Comparison of ENCODE assay signal across 8 mouse cellular contexts in genomic region chr5:149184844-149185186, GRCm38 (mm10). TPM values are rescaled to one million over a fixed set of nuclear protein-coding genes. Genes with fewer than 3 reads are reported as not detected.
A peak's percentile ranks its signal among the peaks of the same experiment; 100 is the strongest.
DNase-seq lines count a peak whose midpoint lies in the region; ATAC-seq and TF ChIP-seq lines count a peak whose summit lies in the region.

No protein-coding gene starts in this region.

- under 1% methylated on average over 20 of the region's 20 CpGs for WGBS in heart, embryonic 11.5 days (ENCODE audit: insufficient replicate concordance)
- 0% methylated on average over 20 of the region's 20 CpGs for WGBS in embryonic facial prominence, embryonic 11.5 days
- under 1% methylated on average over 20 of the region's 20 CpGs for WGBS in hindbrain, embryonic 12.5 days
- under 1% methylated on average over 20 of the region's 20 CpGs for WGBS in liver, adult 2 months
- WGBS in midbrain, embryonic 16.5 days, result under 1% methylated on average over 20 of the region's 20 CpGs

- H3K27me3 ChIP-seq in heart, embryonic 11.5 days (ENCODE audit: control insufficient read depth, insufficient read depth, low read length), result no peaks in the 10 kb centered on the region
- no peaks in the 10 kb centered on the region for H3K27me3 ChIP-seq in ES-Bruce4 (ENCODE audit: control insufficient read depth, insufficient read depth, low read length, poor library complexity, severe bottlenecking)
- no peaks in the 10 kb centered on the region for H3K27me3 ChIP-seq in embryonic facial prominence, embryonic 11.5 days (ENCODE audit: control insufficient read depth, insufficient read depth, low read length)
- H3K27me3 ChIP-seq in hindbrain, embryonic 12.5 days, result no peaks in the 10 kb centered on the region
- no peaks in the 10 kb centered on the region for H3K27me3 ChIP-seq in liver, adult 2 months (ENCODE audit: control insufficient read depth, insufficient read depth, low read length)
- no peaks in the 10 kb centered on the region for H3K27me3 ChIP-seq in midbrain, embryonic 16.5 days (ENCODE audit: control insufficient read depth, insufficient read depth, low read depth, low read length)

- no peak for TF ChIP-seq CTCF in ES-Bruce4 (IDR thresholded peaks at IDR 0.05; ENCODE audit: low read depth, low read length)
- no peak for TF ChIP-seq CTCF in liver, adult 2 months (IDR thresholded peaks at IDR 0.05; ENCODE audit: low read depth, low read length)

- no peak for TF ChIP-seq EP300 in ES-Bruce4 (IDR thresholded peaks at IDR 0.05; ENCODE audit: insufficient read depth, low read depth, low read length)

- peak overlapping the region; percentile 93 for H3K4me2 ChIP-seq in heart, embryonic 11.5 days
- H3K4me2 ChIP-seq in embryonic facial prominence, embryonic 11.5 days (ENCODE audit: low read depth, low read length), result peak overlapping the region; percentile 52
- H3K4me2 ChIP-seq in hindbrain, embryonic 12.5 days (replicated peaks), result peak overlapping the region; percentile 73
- H3K4me2 ChIP-seq in midbrain, embryonic 16.5 days (ENCODE audit: low read length), result peak overlapping the region; percentile 73

- peak overlapping the region; percentile 83 for H3K4me3 ChIP-seq in heart, embryonic 11.5 days (ENCODE audit: low read depth, low read length)
- H3K4me3 ChIP-seq in ES-Bruce4 (ENCODE audit: low read depth, low read length), result peak overlapping the region; percentile 91
- H3K4me3 ChIP-seq in embryonic facial prominence, embryonic 11.5 days (ENCODE audit: low read depth, low read length), result peak overlapping the region; percentile 79
- H3K4me3 ChIP-seq in hindbrain, embryonic 12.5 days, result peak overlapping the region; percentile 66
- peak overlapping the region; percentile 70 for H3K4me3 ChIP-seq in liver, adult 2 months (ENCODE audit: insufficient read depth, low read depth, low read length)
- H3K4me3 ChIP-seq in midbrain, embryonic 16.5 days (ENCODE audit: low read depth, low read length), result peak overlapping the region; percentile 45

- H3K9ac ChIP-seq in heart, embryonic 11.5 days (ENCODE audit: low read depth, low read length), result peak overlapping the region; percentile 92
- peak overlapping the region; percentile 87 for H3K9ac ChIP-seq in ES-Bruce4 (ENCODE audit: low read depth, poor library complexity, severe bottlenecking)
- H3K9ac ChIP-seq in embryonic facial prominence, embryonic 11.5 days (replicated peaks; ENCODE audit: low read length), result peak overlapping the region; percentile 84
- H3K9ac ChIP-seq in hindbrain, embryonic 12.5 days, result peak overlapping the region; percentile 80
- peak overlapping the region; percentile 61 for H3K9ac ChIP-seq in liver, adult 2 months (ENCODE audit: low read depth, low read length)
- peak overlapping the region; percentile 69 for H3K9ac ChIP-seq in midbrain, embryonic 16.5 days (ENCODE audit: low read depth, low read length)

- no peak for TF ChIP-seq POLR2A in ES-Bruce4 (IDR thresholded peaks at IDR 0.05; ENCODE audit: insufficient read depth, low read length)
- no peak for TF ChIP-seq POLR2A in liver, adult 2 months (IDR thresholded peaks at IDR 0.05; ENCODE audit: extremely low read depth, insufficient read depth, low read length)

- H3K27ac ChIP-seq in heart, embryonic 11.5 days (ENCODE audit: low read depth, low read length), result peak overlapping the region; percentile 99
- H3K27ac ChIP-seq in ES-Bruce4 (ENCODE audit: insufficient read depth, low read length), result peak overlapping the region; percentile 37
- H3K27ac ChIP-seq in embryonic facial prominence, embryonic 11.5 days (replicated peaks; ENCODE audit: low read depth, low read length), result peak overlapping the region; percentile 47
- H3K27ac ChIP-seq in hindbrain, embryonic 12.5 days, result peak overlapping the region; percentile 89
- peak overlapping the region; percentile 77 for H3K27ac ChIP-seq in liver, adult 2 months (replicated peaks; ENCODE audit: insufficient read depth, low read depth, low read length)
- H3K27ac ChIP-seq in midbrain, embryonic 16.5 days (ENCODE audit: low read length), result peak overlapping the region; percentile 85

- no peak for DNase-seq in heart, adult 11 months
- DNase-seq in embryonic facial prominence, embryonic 11.5 days (ENCODE audit: low spot score), result no peak
- peak; percentile 66 for DNase-seq in liver, adult 2 months (ENCODE audit: extremely low read depth, low read depth, low spot score)
- DNase-seq in layer of hippocampus, postnatal 10 days (ENCODE audit: low spot score in 2 of 2), result no peak

- peaks cover 9% of the 10 kb centered on the region; the same call in 1 of the 2 replicates for H3K36me3 ChIP-seq in heart, embryonic 11.5 days (ENCODE audit: control insufficient read depth, insufficient read depth, low read length)
- peaks cover 21% of the 10 kb centered on the region for H3K36me3 ChIP-seq in ES-Bruce4 (ENCODE audit: control insufficient read depth, insufficient read depth, low read length, poor library complexity, severe bottlenecking)
- no peaks in the 10 kb centered on the region; the same call in 1 of the 2 replicates for H3K36me3 ChIP-seq in embryonic facial prominence, embryonic 11.5 days (replicated peaks; ENCODE audit: control insufficient read depth, insufficient read depth, low read depth, low read length)
- H3K36me3 ChIP-seq in hindbrain, embryonic 12.5 days, result peaks cover 10% of the 10 kb centered on the region
- peaks cover 10% of the 10 kb centered on the region; the same call in 1 of the 2 replicates for H3K36me3 ChIP-seq in liver, adult 2 months (ENCODE audit: control insufficient read depth, insufficient read depth, low read length)
- peaks cover 6% of the 10 kb centered on the region for H3K36me3 ChIP-seq in midbrain, embryonic 16.5 days (ENCODE audit: control insufficient read depth, insufficient read depth, low read length)

- peak; percentile 2; the same call in 1 of the 2 replicates for ATAC-seq in heart, embryonic 11.5 days (replicated peaks; ENCODE audit: insufficient number of reproducible peaks, low FRiP score, low TSS enrichment)
- ATAC-seq in embryonic facial prominence, embryonic 11.5 days (replicated peaks; ENCODE audit: insufficient number of reproducible peaks, low FRiP score, low TSS enrichment, low read depth), result no peak
- no peak for ATAC-seq in hindbrain, embryonic 12.5 days (ENCODE audit: low FRiP score)
- ATAC-seq in midbrain, embryonic 16.5 days, result peak; percentile 36; the same call in 1 of the 2 replicates

- H3K9me3 ChIP-seq in heart, embryonic 11.5 days (replicated peaks; ENCODE audit: control insufficient read depth, low read length), result no peaks in the 10 kb centered on the region
- no peaks in the 10 kb centered on the region for H3K9me3 ChIP-seq in ES-Bruce4 (replicated peaks; ENCODE audit: control insufficient read depth, insufficient read depth, low read length, poor library complexity, severe bottlenecking)
- H3K9me3 ChIP-seq in embryonic facial prominence, embryonic 11.5 days (replicated peaks; ENCODE audit: control insufficient read depth, low read length), result no peaks in the 10 kb centered on the region
- H3K9me3 ChIP-seq in hindbrain, embryonic 12.5 days (replicated peaks), result no peaks in the 10 kb centered on the region
- H3K9me3 ChIP-seq in midbrain, embryonic 16.5 days (replicated peaks; ENCODE audit: control insufficient read depth, low read length, poor library complexity, severe bottlenecking), result no peaks in the 10 kb centered on the region

- H3K79me2 ChIP-seq in liver, adult 2 months (ENCODE audit: control insufficient read depth, insufficient read depth, low read length), result peaks cover 6% of the 10 kb centered on the region; the same call in 1 of the 2 replicates

- H3K4me1 ChIP-seq in heart, embryonic 11.5 days (ENCODE audit: control insufficient read depth, insufficient read depth, low read length), result peaks cover 18% of the 10 kb centered on the region
- no peaks in the 10 kb centered on the region for H3K4me1 ChIP-seq in ES-Bruce4 (ENCODE audit: control insufficient read depth, insufficient read depth, low read length)
- H3K4me1 ChIP-seq in embryonic facial prominence, embryonic 11.5 days (ENCODE audit: control insufficient read depth, insufficient read depth, low read length), result no peaks in the 10 kb centered on the region
- H3K4me1 ChIP-seq in hindbrain, embryonic 12.5 days, result peaks cover 21% of the 10 kb centered on the region
- no peaks in the 10 kb centered on the region for H3K4me1 ChIP-seq in liver, adult 2 months (ENCODE audit: control insufficient read depth, insufficient read depth, low read length)
- peaks cover 22% of the 10 kb centered on the region for H3K4me1 ChIP-seq in midbrain, embryonic 16.5 days (ENCODE audit: control insufficient read depth, insufficient read depth, low read length)

RNA-seq across cellular contexts. Expression of gene Hmgb1, which starts 0.5 kb away (rescaled TPM):
- polyA plus RNA-seq in heart, embryonic 11.5 days (2014; fragmentation: Nextera tagmentation; extraction: Ambion mirVana), result 871 and 1,031 TPM in 2 replicates
- 110 and 114 TPM in 2 replicates for polyA plus RNA-seq in ES-Bruce4 (2011; ENCODE audit: insufficient read depth, insufficient read length, low read depth, missing spikeins)
- polyA plus RNA-seq in embryonic facial prominence, embryonic 11.5 days (2014; fragmentation: Nextera tagmentation; extraction: Ambion mirVana), result 2,078 and 2,281 TPM in 2 replicates
- polyA plus RNA-seq in hindbrain, embryonic 12.5 days (2016; fragmentation: Nextera tagmentation; extraction: Ambion mirVana), result 1,291 and 1,445 TPM in 2 replicates
- total RNA-seq in liver, adult 2 months (2014; rRNA removed), result 106 and 131 TPM in 2 replicates
- 17.1 and 21.0 TPM in 2 replicates for polyA plus RNA-seq in liver, adult 2 months (2012; rRNA removed)
- polyA plus RNA-seq in midbrain, embryonic 16.5 days (2015; fragmentation: Nextera tagmentation; extraction: Ambion mirVana), result 696 and 767 TPM in 2 replicates
- 100 to 1,000 TPM; 209 to 222 TPM for total RNA-seq in layer of hippocampus, postnatal 10 days (2021)

RNA-seq across cellular contexts. Expression of gene Uspl1, which starts 0.7 kb away (rescaled TPM):
- polyA plus RNA-seq in heart, embryonic 11.5 days (2014; fragmentation: Nextera tagmentation; extraction: Ambion mirVana), result 40.3 and 42.8 TPM in 2 replicates
- 63.8 and 65.9 TPM in 2 replicates for polyA plus RNA-seq in ES-Bruce4 (2011; ENCODE audit: insufficient read depth, insufficient read length, low read depth, missing spikeins)
- 77.6 and 82.1 TPM in 2 replicates for polyA plus RNA-seq in embryonic facial prominence, embryonic 11.5 days (2014; fragmentation: Nextera tagmentation; extraction: Ambion mirVana)
- polyA plus RNA-seq in hindbrain, embryonic 12.5 days (2016; fragmentation: Nextera tagmentation; extraction: Ambion mirVana), result 63.0 and 68.6 TPM in 2 replicates
- total RNA-seq in liver, adult 2 months (2014; rRNA removed), result 17.0 and 17.1 TPM in 2 replicates
- 4.8 and 6.2 TPM in 2 replicates for polyA plus RNA-seq in liver, adult 2 months (2012; rRNA removed)
- polyA plus RNA-seq in midbrain, embryonic 16.5 days (2015; fragmentation: Nextera tagmentation; extraction: Ambion mirVana), result 53.5 and 55.7 TPM in 2 replicates
- total RNA-seq in layer of hippocampus, postnatal 10 days (2021), result 10 to 100 TPM; 45.4 to 45.9 TPM

Comparison
In these comparisons a context has a peak if more than half of its experiments do, and no peak if none do; other contexts are left out.
1. ATAC-seq: peak in heart, embryonic 11.5 days (single experiment) and midbrain, embryonic 16.5 days (single experiment); none in embryonic facial prominence, embryonic 11.5 days (single experiment) and hindbrain, embryonic 12.5 days (single experiment).
2. H3K27ac ChIP-seq: peak in every context shown above with its lines; median percentile 99 in heart, embryonic 11.5 days; 89 in hindbrain, embryonic 12.5 days; 85 in midbrain, embryonic 16.5 days; 77 in liver, adult 2 months; 47 in embryonic facial prominence, embryonic 11.5 days; 37 in ES-Bruce4.
3. Peak in every context shown above with its lines, with median percentiles within 50 percentile points of each other: H3K4me2 ChIP-seq, H3K4me3 ChIP-seq and H3K9ac ChIP-seq.